Mouse (Mus musculus) stomach, postnatal 0 days (tissue): ENCODE data around the gene Tmem159.

ENCODE experiments used
- CTCF ChIP-seq: IDR thresholded peaks from 2 replicates; pipeline ENCODE4 v1.5.1; 2016; ENCODE audit warnings: antibody characterized with exemption, low read depth, mild to moderate bottlenecking, moderate library complexity
- EP300 ChIP-seq: optimal IDR thresholded peaks from 2 replicates; pipeline ENCODE3; 2016; ENCODE audit warnings: antibody characterized with exemption

GRCm38 (mm10) chr7:120104975-120105374 is 2.8 kb downstream of the Tmem159 start:
- TF ChIP-seq CTCF, result peak; percentile 63
- TF ChIP-seq EP300, result no peak
